Mouse (Mus musculus): ENCODE data around the gene Npas3. TPM values are rescaled to one million over a fixed set of nuclear protein-coding genes. Genes with fewer than 3 reads are reported as not detected.

Npas3 gene
- total RNA-seq, 1 experiment from 2014 or later = not detected

- ATAC-seq (replicated peaks; ENCODE audit: insufficient number of reproducible peaks, low FRiP score, low TSS enrichment, poor library complexity, severe bottlenecking) = no peak
Measured at GRCm38 (mm10) chr12:53876693-53877092, 628.2 kb downstream of the Npas3 start.

- ATAC-seq (replicated peaks; ENCODE audit: insufficient number of reproducible peaks, low FRiP score, low TSS enrichment, poor library complexity, severe bottlenecking) = no peak
Measured at GRCm38 (mm10) chr12:53881684-53882083, 633.2 kb downstream of the Npas3 start.

- no peak for ATAC-seq (replicated peaks; ENCODE audit: insufficient number of reproducible peaks, low FRiP score, low TSS enrichment, poor library complexity, severe bottlenecking)
Measured at GRCm38 (mm10) chr12:53882863-53883262, 634.4 kb downstream of the Npas3 start.

GRCm38 (mm10) chr12:53888624-53889023 lies 640.1 kb downstream of the Npas3 start:
- ATAC-seq (replicated peaks; ENCODE audit: insufficient number of reproducible peaks, low FRiP score, low TSS enrichment, poor library complexity, severe bottlenecking) = no peak

- ATAC-seq (replicated peaks; ENCODE audit: insufficient number of reproducible peaks, low FRiP score, low TSS enrichment, poor library complexity, severe bottlenecking) = no peak
Measured at GRCm38 (mm10) chr12:53895909-53896308, 647.4 kb downstream of the Npas3 start.

GRCm38 (mm10) chr12:53908761-53909160 lies 660.3 kb downstream of the Npas3 start:
- no peak for ATAC-seq (replicated peaks; ENCODE audit: insufficient number of reproducible peaks, low FRiP score, low TSS enrichment, poor library complexity, severe bottlenecking)

GRCm38 (mm10) chr12:53910192-53910591 lies 661.7 kb downstream of the Npas3 start:
- ATAC-seq (replicated peaks; ENCODE audit: insufficient number of reproducible peaks, low FRiP score, low TSS enrichment, poor library complexity, severe bottlenecking) = no peak

- no peak for ATAC-seq (replicated peaks; ENCODE audit: insufficient number of reproducible peaks, low FRiP score, low TSS enrichment, poor library complexity, severe bottlenecking)
Measured at GRCm38 (mm10) chr12:53922153-53922552, 673.7 kb downstream of the Npas3 start.

GRCm38 (mm10) chr12:53948826-53949225 lies 700.3 kb downstream of the Npas3 start:
- ATAC-seq (replicated peaks; ENCODE audit: insufficient number of reproducible peaks, low FRiP score, low TSS enrichment, poor library complexity, severe bottlenecking) = no peak

- no peak for ATAC-seq (replicated peaks; ENCODE audit: insufficient number of reproducible peaks, low FRiP score, low TSS enrichment, poor library complexity, severe bottlenecking)
Measured at GRCm38 (mm10) chr12:53962004-53962403, 713.5 kb downstream of the Npas3 start.

GRCm38 (mm10) chr12:53963534-53963933 lies 715.1 kb downstream of the Npas3 start:
- no peak for ATAC-seq (replicated peaks; ENCODE audit: insufficient number of reproducible peaks, low FRiP score, low TSS enrichment, poor library complexity, severe bottlenecking)

- no peak for ATAC-seq (replicated peaks; ENCODE audit: insufficient number of reproducible peaks, low FRiP score, low TSS enrichment, poor library complexity, severe bottlenecking)
Measured at GRCm38 (mm10) chr12:53969378-53970174, 721.1 kb downstream of the Npas3 start.

GRCm38 (mm10) chr12:53970721-53971120 lies 722.2 kb downstream of the Npas3 start:
- no peak for ATAC-seq (replicated peaks; ENCODE audit: insufficient number of reproducible peaks, low FRiP score, low TSS enrichment, poor library complexity, severe bottlenecking)

GRCm38 (mm10) chr12:53973414-53973813 lies 724.9 kb downstream of the Npas3 start:
- no peak for ATAC-seq (replicated peaks; ENCODE audit: insufficient number of reproducible peaks, low FRiP score, low TSS enrichment, poor library complexity, severe bottlenecking)

GRCm38 (mm10) chr12:53981575-53982507 lies 733.4 kb downstream of the Npas3 start:
- ATAC-seq (replicated peaks; ENCODE audit: insufficient number of reproducible peaks, low FRiP score, low TSS enrichment, poor library complexity, severe bottlenecking) = no peak

- no peak for ATAC-seq (replicated peaks; ENCODE audit: insufficient number of reproducible peaks, low FRiP score, low TSS enrichment, poor library complexity, severe bottlenecking)
Measured at GRCm38 (mm10) chr12:53983946-53984345, 735.5 kb downstream of the Npas3 start.

GRCm38 (mm10) chr12:53985851-53986842 lies 737.7 kb downstream of the Npas3 start:
- no peak for ATAC-seq (replicated peaks; ENCODE audit: insufficient number of reproducible peaks, low FRiP score, low TSS enrichment, poor library complexity, severe bottlenecking)

- ATAC-seq (replicated peaks; ENCODE audit: insufficient number of reproducible peaks, low FRiP score, low TSS enrichment, poor library complexity, severe bottlenecking) = no peak
Measured at GRCm38 (mm10) chr12:53992411-53992810, 743.9 kb downstream of the Npas3 start.
